Mouse (Mus musculus): ENCODE data around the gene Nt5c3. TPM values are rescaled to one million over a fixed set of nuclear protein-coding genes. Genes with fewer than 3 reads are reported as not detected.
"Not testable (repeated sequence)": the region's sequence is repeated elsewhere in the genome, so short reads cannot be mapped to it uniquely, and the experiment has no call there.

The Nt5c3 gene
- total RNA-seq, 2 experiments from 2014 or later = 38.2 to 38.6 TPM

- no peak for DNase-seq (ENCODE audit: low spot score in 2 of 2)
These were observed 18.8 kb downstream of the Nt5c3 start for GRCm38 (mm10) chr6:56904982-56905381.

- no peak for DNase-seq (ENCODE audit: low spot score in 2 of 2)
These were observed 19.4 kb downstream of the Nt5c3 start for GRCm38 (mm10) chr6:56904330-56904729.

GRCm38 (mm10) chr6:56903831-56904230, 19.9 kb downstream of the Nt5c3 start:
- DNase-seq (ENCODE audit: low spot score in 2 of 2) = no peak

- DNase-seq (ENCODE audit: low spot score in 2 of 2) = no peak
These were observed 20.9 kb downstream of the Nt5c3 start for GRCm38 (mm10) chr6:56902606-56903520.

GRCm38 (mm10) chr6:56901824-56902386, 21.8 kb downstream of the Nt5c3 start:
- peak in 1 of 2 experiments; percentile 32 for DNase-seq (ENCODE audit: low spot score in 2 of 2)

GRCm38 (mm10) chr6:56901336-56901735, 22.4 kb downstream of the Nt5c3 start:
- no peak for DNase-seq (ENCODE audit: low spot score in 2 of 2)

- DNase-seq (ENCODE audit: low spot score in 2 of 2) = no peak
These were observed 24.1 kb downstream of the Nt5c3 start for GRCm38 (mm10) chr6:56899601-56900000.

GRCm38 (mm10) chr6:56890762-56891161, 33.0 kb downstream of the Nt5c3 start:
- no peak for DNase-seq (ENCODE audit: low spot score in 2 of 2)

GRCm38 (mm10) chr6:56888561-56888960, 35.2 kb downstream of the Nt5c3 start:
- DNase-seq (ENCODE audit: low spot score in 2 of 2) = no peak

GRCm38 (mm10) chr6:56879352-56879955, 44.3 kb downstream of the Nt5c3 start:
- DNase-seq (ENCODE audit: low spot score in 2 of 2) = no peak

GRCm38 (mm10) chr6:56877985-56878384, 45.7 kb downstream of the Nt5c3 start:
- no peak for DNase-seq (ENCODE audit: low spot score in 2 of 2)

- peak; percentile 16 to 36 for DNase-seq (ENCODE audit: low spot score in 2 of 2)
These were observed 46.9 kb downstream of the Nt5c3 start for GRCm38 (mm10) chr6:56876870-56877269.

- DNase-seq (ENCODE audit: low spot score in 2 of 2) = no peak
These were observed 53.7 kb downstream of the Nt5c3 start for GRCm38 (mm10) chr6:56870027-56870426.

GRCm38 (mm10) chr6:56868565-56868964, 55.2 kb downstream of the Nt5c3 start:
- DNase-seq (ENCODE audit: low spot score in 2 of 2) = no peak

- DNase-seq (ENCODE audit: low spot score in 2 of 2) = not testable (repeated sequence)
These were observed 56.8 kb downstream of the Nt5c3 start for GRCm38 (mm10) chr6:56866899-56867298.

- DNase-seq (ENCODE audit: low spot score in 2 of 2) = no peak
These were observed 63.4 kb downstream of the Nt5c3 start for GRCm38 (mm10) chr6:56860205-56860848.

- no peak for DNase-seq (ENCODE audit: low spot score in 2 of 2)
These were observed 67.0 kb downstream of the Nt5c3 start for GRCm38 (mm10) chr6:56856748-56857147.

- no peak for DNase-seq (ENCODE audit: low spot score in 2 of 2)
These were observed 68.9 kb downstream of the Nt5c3 start for GRCm38 (mm10) chr6:56854803-56855202.

GRCm38 (mm10) chr6:56850315-56850714, 73.4 kb downstream of the Nt5c3 start:
- peak; percentile 5 to 41 for DNase-seq (ENCODE audit: low spot score in 2 of 2)

- DNase-seq (ENCODE audit: low spot score in 2 of 2) = no peak
These were observed 74.8 kb downstream of the Nt5c3 start for GRCm38 (mm10) chr6:56848974-56849373.

GRCm38 (mm10) chr6:56844365-56844764, 79.4 kb downstream of the Nt5c3 start:
- no peak for DNase-seq (ENCODE audit: low spot score in 2 of 2)

GRCm38 (mm10) chr6:56843229-56843628, 80.5 kb downstream of the Nt5c3 start:
- DNase-seq (ENCODE audit: low spot score in 2 of 2) = no peak

All from layer of hippocampus, adult 18-20 months (tissue).